Mouse (Mus musculus) ovary, adult 10 weeks (tissue): ENCODE results near the gene Aass. TPM values are rescaled to one million over a fixed set of nuclear protein-coding genes. Genes with fewer than 3 reads are reported as not detected.

Experiments
- polyA plus RNA-seq: library from polyadenylated mRNA; stranded (reverse); fragments of 350-450 nt; fragmentation: Illumina TruSeq; extraction: RNeasy Lipid Tissue Mini Kit (QIAGEN cat#74804); gene quantifications from one replicate; pipeline ENCODE4 v1.2.3, GENCODE M21; 2014

Gene Aass
- polyA plus RNA-seq: 11.6 TPM

GRCm38 (mm10) chr6:23132573-23133181, at the start of gene Aass:
Gene Aass (minus strand): TSS chr6:23132986.

Other genes with a start within 250 kb of the Aass start
- gene Fezf1, start 115.4 kb upstream of the Aass start, polyA plus RNA-seq: not detected